Mouse (Mus musculus) small intestine, adult 10 weeks (tissue): ENCODE measurements around the gene Gphb5. TPM values are rescaled to one million over a fixed set of nuclear protein-coding genes. Genes with fewer than 3 reads are reported as not detected.

Experiments used
- polyA plus RNA-seq: library from polyadenylated mRNA; stranded (reverse); fragments of 350-450 nt; fragmentation: Illumina TruSeq; extraction: RNeasy Lipid Tissue Mini Kit (QIAGEN cat#74804); gene quantifications from one replicate; pipeline ENCODE4 v1.2.3, GENCODE M21; 2014; ENCODE audit warnings: low replicate concordance

The Gphb5 gene
- not detected for polyA plus RNA-seq

GRCm38 (mm10) chr12:75416681-75417080 lies at the start of gene Gphb5:
Gene Gphb5, minus strand, starts transcription at chr12:75416781.

Other genes starting within 250 kb of the Gphb5 start
- gene Kcnh5, start 239.4 kb downstream of the Gphb5 start, polyA plus RNA-seq = not detected
- 17.3 TPM for gene Rhoj, start 108.5 kb downstream of the Gphb5 start, polyA plus RNA-seq
- 55.9 TPM for gene Ppp2r5e, start 179.5 kb upstream of the Gphb5 start, polyA plus RNA-seq